Mouse (Mus musculus): ENCODE results near the gene Gm4858.
A peak's percentile ranks its signal among the peaks of the same experiment; 100 is the strongest.

DNA sequence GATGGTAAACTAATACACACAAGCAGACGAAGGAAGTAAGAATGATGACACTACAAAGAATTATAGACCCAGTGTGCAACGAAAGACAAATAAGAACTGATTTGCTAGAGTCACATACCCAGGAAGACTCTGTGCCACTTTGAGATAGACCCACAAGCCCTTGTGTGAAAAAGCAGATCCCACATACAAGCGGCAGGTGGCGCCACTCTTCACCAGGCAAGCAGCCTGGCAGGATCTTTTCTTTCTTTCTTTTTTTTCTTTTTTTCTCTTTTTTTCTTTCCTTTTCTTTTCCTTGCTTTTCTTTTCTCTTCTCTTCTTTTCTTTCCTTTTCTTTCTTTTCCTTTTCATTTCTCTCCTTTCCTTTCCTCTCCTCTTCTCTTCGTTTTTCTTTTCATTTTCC is 43.0 kb downstream of the Gm4858 start:
- peak; percentile 54 for TF ChIP-seq CTCF (IDR thresholded peaks at IDR 0.05)
- TF ChIP-seq EP300 (IDR thresholded peaks at IDR 0.05), result no peak
